Mouse (Mus musculus) lung, adult 2 months (tissue): ENCODE results near the gene Vsx1. TPM values are rescaled to one million over a fixed set of nuclear protein-coding genes. Genes with fewer than 3 reads are reported as not detected.

Experiments
- DNase-seq: peaks from one replicate; pipeline ENCODE4 v3.0.0; 2022
- H3K4me1 ChIP-seq: fragments of 200-500 bp; 2 replicates; pipeline ENCODE4 v1.6.1; 2011; ENCODE audit warnings: low read length; ENCODE audit not compliant: control insufficient read depth, insufficient read depth
- H3K4me3 ChIP-seq: fragments of 200-500 bp; replicated peaks from 2 replicates; pipeline ENCODE3; 2011; ENCODE audit warnings: low read depth, mild to moderate bottlenecking, control low read depth, low read length; ENCODE audit errors: extremely low read depth
- CTCF ChIP-seq: fragments of 200-500 bp; IDR thresholded peaks from 2 replicates; pipeline ENCODE4 v1.5.1; 2011; ENCODE audit warnings: mild to moderate bottlenecking, low read length, control low read depth; ENCODE audit not compliant: insufficient read depth
- POLR2A ChIP-seq: fragments of 200-500 bp; IDR thresholded peaks from 2 replicates; pipeline ENCODE4 v1.6.1; 2011; ENCODE audit warnings: low read depth, mild to moderate bottlenecking, control low read depth, low read length, borderline replicate concordance; ENCODE audit errors: extremely low read depth
- WGBS: fragments of 180-500 bp; shearing (Covaris S2); methylation state at CpG from one replicate; pipeline ENCODE4 v1.1.7; 2018; 5-methylcytosine and 5-hydroxymethylcytosine counted together
- polyA plus RNA-seq: library from polyadenylated mRNA; depleted of rRNA; stranded (reverse); fragments of >200 nt; gene quantifications from 2 replicates; pipeline ENCODE4 v1.2.3, GENCODE M21; 2012; rRNA removed

The Vsx1 gene
- not detected in 2 replicates for polyA plus RNA-seq

- WGBS = 49% methylated on average over 16 of the region's 16 CpGs
- Histone ChIP-seq H3K4me3 (no peak within 1 kb of the TSS), H3K4me1 (no peaks in the 10 kb centered on the region)
- TF ChIP-seq POLR2A = no peak
- no peak for TF ChIP-seq CTCF
- no peak for DNase-seq
Observed at GRCm38 (mm10) chr2:150689223-150689800, at the start of gene Vsx1. Gene Vsx1, minus strand, starts transcription at chr2:150689360.

GRCm38 (mm10) chr2:150737881-150738280, 48.7 kb upstream of the Vsx1 start:
- Histone ChIP-seq H3K4me3 (no peak overlapping the region), H3K4me1 (no peaks in the 10 kb centered on the region)
- no peak for TF ChIP-seq CTCF
- no peak for TF ChIP-seq POLR2A
- no peak for DNase-seq
- WGBS = 73% methylated on average over 9 of the region's 9 CpGs

- TF ChIP-seq CTCF (no peak), POLR2A (no peak)
- 69% methylated on average over 11 of the region's 11 CpGs for WGBS
Observed at GRCm38 (mm10) chr2:150735756-150736576, 46.8 kb upstream of the Vsx1 start.

GRCm38 (mm10) chr2:150712167-150712674, 23.1 kb upstream of the Vsx1 start:
- DNase-seq = no peak
- 74% methylated on average over 4 of the region's 4 CpGs for WGBS
- no peak overlapping the region for H3K4me3 ChIP-seq
- no peaks in the 10 kb centered on the region for H3K4me1 ChIP-seq
- no peak for TF ChIP-seq POLR2A
- no peak for TF ChIP-seq CTCF

More at GRCm38 (mm10) chr2:150735756-150736576, 46.8 kb upstream of the Vsx1 start:
- DNase-seq = no peak
- Histone ChIP-seq H3K4me1 (no peaks in the 10 kb centered on the region), H3K4me3 (no peak overlapping the region)

- WGBS = 65% methylated on average over 6 of the region's 6 CpGs
- no peaks in the 10 kb centered on the region for H3K4me1 ChIP-seq
- TF ChIP-seq POLR2A (no peak), CTCF (no peak)
Observed at GRCm38 (mm10) chr2:150691481-150692170, 2.5 kb upstream of the Vsx1 start.

GRCm38 (mm10) chr2:150690216-150690615, 1.1 kb upstream of the Vsx1 start:
- no peak for DNase-seq
- no peak for TF ChIP-seq POLR2A
- no peak for TF ChIP-seq CTCF
- Histone ChIP-seq H3K4me3 (no peak overlapping the region), H3K4me1 (no peaks in the 10 kb centered on the region)
- WGBS = 12% methylated on average over 11 of the region's 11 CpGs

More at GRCm38 (mm10) chr2:150691481-150692170, 2.5 kb upstream of the Vsx1 start:
- H3K4me3 ChIP-seq = no peak overlapping the region
- DNase-seq = no peak

GRCm38 (mm10) chr2:150688541-150689186, 496 bp downstream of the Vsx1 start:
- WGBS = 1% methylated on average over 44 of the region's 44 CpGs
- no peaks in the 10 kb centered on the region for H3K4me1 ChIP-seq
- DNase-seq = no peak

GRCm38 (mm10) chr2:150687871-150688540, 1.2 kb downstream of the Vsx1 start:
- no peaks in the 10 kb centered on the region for H3K4me1 ChIP-seq
- H3K4me3 ChIP-seq = no peak overlapping the region
- WGBS = 4% methylated on average over 23 of the region's 23 CpGs
- no peak for DNase-seq
- TF ChIP-seq POLR2A = no peak
- no peak for TF ChIP-seq CTCF

More at GRCm38 (mm10) chr2:150688541-150689186, 496 bp downstream of the Vsx1 start:
- H3K4me3 ChIP-seq = no peak overlapping the region
- no peak for TF ChIP-seq POLR2A
- TF ChIP-seq CTCF = no peak

- TF ChIP-seq CTCF (no peak), POLR2A (no peak)
- no peak for DNase-seq
- WGBS = 84% methylated on average over 9 of the region's 9 CpGs
- Histone ChIP-seq H3K4me1 (no peaks in the 10 kb centered on the region), H3K4me3 (no peak overlapping the region)
Observed at GRCm38 (mm10) chr2:150685389-150685788, 3.8 kb downstream of the Vsx1 start.
